Mouse (Mus musculus) olfactory bulb, adult 2 months (tissue): Measurements from ENCODE around the gene Lrrc66.

Experiments
- CTCF ChIP-seq: fragments of 200-500 bp; IDR thresholded peaks from 2 replicates; pipeline ENCODE4 v1.5.1; 2012; ENCODE audit warnings: low read depth, mild to moderate bottlenecking, low read length, moderate library complexity; ENCODE audit not compliant: insufficient read depth
- POLR2A ChIP-seq: fragments of 200-500 bp; IDR thresholded peaks from 2 replicates; pipeline ENCODE4 v1.6.1; 2012; ENCODE audit warnings: mild to moderate bottlenecking, low read depth, low read length, moderate library complexity; ENCODE audit not compliant: insufficient read depth

GRCm38 (mm10) chr5:73641058-73641457 is 8.7 kb upstream of the Lrrc66 start:
- no peak for TF ChIP-seq CTCF
- no peak for TF ChIP-seq POLR2A
